Mouse (Mus musculus) MEL (cell line): ENCODE results near the gene B830017H08Rik. TPM values are rescaled to one million over a fixed set of nuclear protein-coding genes. Genes with fewer than 3 reads are reported as not detected.

ENCODE experiments used
- DNase-seq: peaks from one replicate; pipeline ENCODE4 v3.0.0; 2011; ENCODE audit warnings: low read depth, low spot score
- H3K27ac ChIP-seq: 2 replicates; pipeline ENCODE4 v1.5.1; 2012; ENCODE audit warnings: low read depth, mild to moderate bottlenecking, control low read depth, low read length, moderate library complexity; ENCODE audit not compliant: control insufficient read depth
- H3K27me3 ChIP-seq, 2 experiments: fragments of 150-350 bp in 1 of 2; sonication (generic) in 1 of 2; 2 replicates each; pipeline ENCODE4 v1.6.1; 2012; ENCODE audit warnings: low read length in 2 of 2, mild to moderate bottlenecking in 2 of 2, improper control_type of control experiment in 1 of 2, moderate library complexity in 1 of 2; ENCODE audit not compliant: insufficient read depth in 2 of 2, control insufficient read depth in 1 of 2
- H3K36me3 ChIP-seq, 2 experiments: 2 replicates each; pipeline ENCODE4 v1.6.1; 2012 to 2014; ENCODE audit warnings: low read length in 2 of 2, improper control_type of control experiment in 1 of 2, inconsistent platforms in 1 of 2, mild to moderate bottlenecking in 1 of 2; ENCODE audit not compliant: insufficient read depth in 2 of 2, control insufficient read depth in 1 of 2
- H3K4me1 ChIP-seq, 2 experiments: fragments of 150-350 bp in 1 of 2; sonication (generic) in 1 of 2; 2 replicates each; pipeline ENCODE4 v1.6.1; 2012; ENCODE audit warnings: low read length in 2 of 2, improper control_type of control experiment in 1 of 2, mild to moderate bottlenecking in 1 of 2; ENCODE audit not compliant: insufficient read depth in 2 of 2, control insufficient read depth in 1 of 2
- H3K4me3 ChIP-seq, 2 experiments: fragments of 150-350 bp in 1 of 2; sonication (generic) in 1 of 2; 2 replicates each; pipeline ENCODE4 v1.5.1; 2012; ENCODE audit warnings: low read depth in 2 of 2, low read length in 2 of 2, mild to moderate bottlenecking in 2 of 2, moderate library complexity in 2 of 2, control low read depth in 1 of 2, improper control_type of control experiment in 1 of 2; ENCODE audit not compliant: control insufficient read depth in 1 of 2, insufficient read depth in 1 of 2
- H3K79me2 ChIP-seq: 2 replicates; pipeline ENCODE4 v1.6.1; 2012; ENCODE audit warnings: mild to moderate bottlenecking, low read length, moderate library complexity; ENCODE audit not compliant: control insufficient read depth, poor library complexity, insufficient read depth
- H3K9ac ChIP-seq: 2 replicates; pipeline ENCODE4 v1.6.1; 2012; ENCODE audit warnings: low read depth, mild to moderate bottlenecking, control low read depth, low read length, moderate library complexity; ENCODE audit not compliant: control insufficient read depth, poor library complexity, severe bottlenecking
- H3K9me3 ChIP-seq: fragments of 150-350 bp; sonication (generic); replicated peaks from 2 replicates; pipeline ENCODE4 v1.6.1; 2012; ENCODE audit warnings: mild to moderate bottlenecking, low read length, improper control_type of control experiment, moderate library complexity; ENCODE audit not compliant: insufficient read depth
- CHD1 ChIP-seq: IDR thresholded peaks from 2 replicates; pipeline ENCODE4 v1.6.1; 2012; ENCODE audit warnings: low read depth, mild to moderate bottlenecking, inconsistent platforms, low read length, improper control_type of control experiment
- CHD2 ChIP-seq: IDR thresholded peaks from 2 replicates; pipeline ENCODE4 v1.6.1; 2011; ENCODE audit warnings: low read length, improper control_type of control experiment
- CTCF ChIP-seq, 3 experiments: IDR thresholded peaks in 2 of 3; conservative IDR thresholded peaks in 1 of 3; 2 replicates each; pipeline ENCODE4 v1.5.1; 2011 to 2012; ENCODE audit warnings: low read length in 3 of 3, low read depth in 2 of 3, mild to moderate bottlenecking in 2 of 3, improper control_type of control experiment in 1 of 3, inconsistent platforms in 1 of 3, mixed read lengths in 1 of 3, moderate library complexity in 1 of 3; ENCODE audit not compliant: control insufficient read depth in 1 of 3, insufficient read depth in 1 of 3, poor library complexity in 1 of 3, severe bottlenecking in 1 of 3
- ELF1 ChIP-seq: IDR thresholded peaks from 2 replicates; pipeline ENCODE4 v1.6.1; 2014; ENCODE audit warnings: low read depth, mild to moderate bottlenecking, inconsistent platforms, low read length, improper control_type of control experiment, moderate library complexity
- EP300 ChIP-seq, 2 experiments: IDR thresholded peaks; 2 replicates each; pipeline ENCODE4 v1.6.1; 2011; ENCODE audit warnings: improper control_type of control experiment in 2 of 2, low read length in 2 of 2, low read depth in 1 of 2, mild to moderate bottlenecking in 1 of 2
- ETS1 ChIP-seq: IDR thresholded peaks from 2 replicates; pipeline ENCODE4 v1.6.1; 2012; ENCODE audit warnings: low read depth, mild to moderate bottlenecking, inconsistent platforms, low read length, improper control_type of control experiment, moderate library complexity
- GABPA ChIP-seq: IDR thresholded peaks from 2 replicates; pipeline ENCODE4 v1.6.1; 2012; ENCODE audit warnings: low read depth, mild to moderate bottlenecking, inconsistent platforms, low read length, improper control_type of control experiment, moderate library complexity
- JUND ChIP-seq: IDR thresholded peaks from 2 replicates; pipeline ENCODE4 v1.6.1; 2011; ENCODE audit warnings: low read depth, mild to moderate bottlenecking, improper control_type of control experiment, low read length
- KAT2A ChIP-seq: conservative IDR thresholded peaks from 2 replicates; pipeline ENCODE4 v1.6.1; 2012; ENCODE audit warnings: low read depth, low read length, improper control_type of control experiment, inconsistent platforms
- MAFK ChIP-seq: IDR thresholded peaks from 2 replicates; pipeline ENCODE4 v1.6.1; 2011; ENCODE audit warnings: low read depth, mild to moderate bottlenecking, low read length, improper control_type of control experiment, borderline replicate concordance
- MAZ ChIP-seq: IDR thresholded peaks from 2 replicates; pipeline ENCODE4 v1.6.1; 2012; ENCODE audit warnings: low read depth, mild to moderate bottlenecking, inconsistent platforms, low read length, improper control_type of control experiment
- MEF2A ChIP-seq: IDR thresholded peaks from 2 replicates; pipeline ENCODE4 v1.6.1; 2014; ENCODE audit warnings: low read depth, mild to moderate bottlenecking, inconsistent platforms, low read length, improper control_type of control experiment; ENCODE audit not compliant: poor library complexity, insufficient replicate concordance, severe bottlenecking; ENCODE audit errors: extremely low read depth
- NELFE ChIP-seq: IDR thresholded peaks from 2 replicates; pipeline ENCODE4 v1.6.1; 2011; ENCODE audit warnings: low read depth, low read length, improper control_type of control experiment
- NRF1 ChIP-seq: IDR thresholded peaks from 2 replicates; pipeline ENCODE4 v1.6.1; 2014; ENCODE audit warnings: low read depth, mild to moderate bottlenecking, inconsistent platforms, low read length, improper control_type of control experiment, moderate library complexity; ENCODE audit not compliant: poor library complexity, insufficient read depth, severe bottlenecking
- POLR2A ChIP-seq, 2 experiments: IDR thresholded peaks; 2 replicates each; pipeline ENCODE4 v1.6.1; 2011 to 2012; ENCODE audit warnings: low read length in 2 of 2, mild to moderate bottlenecking in 2 of 2, control low read depth in 1 of 2, improper control_type of control experiment in 1 of 2, low read depth in 1 of 2, moderate library complexity in 1 of 2; ENCODE audit not compliant: control insufficient read depth in 1 of 2, insufficient read depth in 1 of 2, poor library complexity in 1 of 2
- POLR2AphosphoS5 ChIP-seq: IDR thresholded peaks from 2 replicates; pipeline ENCODE4 v1.6.1; 2012; ENCODE audit warnings: low read depth, borderline replicate concordance, mild to moderate bottlenecking, inconsistent platforms, low read length, moderate library complexity, mixed read lengths
- RAD21 ChIP-seq: IDR thresholded peaks from 2 replicates; pipeline ENCODE4 v1.6.1; 2011; ENCODE audit warnings: mild to moderate bottlenecking, low read depth, low read length, improper control_type of control experiment
- RCOR1 ChIP-seq: IDR thresholded peaks from 2 replicates; pipeline ENCODE4 v1.6.1; 2012; ENCODE audit warnings: low read depth, mild to moderate bottlenecking, inconsistent platforms, low read length, improper control_type of control experiment
- SIN3A ChIP-seq: IDR thresholded peaks from 2 replicates; pipeline ENCODE4 v1.6.1; 2012; ENCODE audit warnings: low read length, improper control_type of control experiment, inconsistent platforms
- SMC3 ChIP-seq: IDR thresholded peaks from 2 replicates; pipeline ENCODE4 v1.6.1; 2011; ENCODE audit warnings: low read depth, low read length, improper control_type of control experiment
- TAL1 ChIP-seq: IDR thresholded peaks from 2 replicates; pipeline ENCODE4 v1.6.1; 2012; ENCODE audit warnings: mild to moderate bottlenecking, inconsistent platforms, low read length, moderate library complexity, mixed read lengths
- TBP ChIP-seq: IDR thresholded peaks from 2 replicates; pipeline ENCODE4 v1.8.0; 2011; ENCODE audit warnings: low read depth, low read length, improper control_type of control experiment
- TCF12 ChIP-seq: IDR thresholded peaks from 2 replicates; pipeline ENCODE4 v1.6.1; 2014; ENCODE audit warnings: low read depth, mild to moderate bottlenecking, inconsistent platforms, low read length, improper control_type of control experiment, moderate library complexity
- UBTF ChIP-seq: IDR thresholded peaks from 2 replicates; pipeline ENCODE4 v1.6.1; 2012; ENCODE audit warnings: low read depth, mild to moderate bottlenecking, inconsistent platforms, low read length, improper control_type of control experiment, moderate library complexity, borderline replicate concordance; ENCODE audit not compliant: insufficient read depth
- USF1 ChIP-seq: IDR thresholded peaks from 2 replicates; pipeline ENCODE4 v1.6.1; 2014; ENCODE audit warnings: low read depth, mild to moderate bottlenecking, inconsistent platforms, low read length, improper control_type of control experiment, moderate library complexity
- USF2 ChIP-seq, 2 experiments: IDR thresholded peaks; 2 replicates each; pipeline ENCODE4 v1.6.1; 2011 to 2012; ENCODE audit warnings: improper control_type of control experiment in 2 of 2, low read length in 2 of 2, borderline replicate concordance in 1 of 2, inconsistent platforms in 1 of 2, low read depth in 1 of 2, mild to moderate bottlenecking in 1 of 2; ENCODE audit not compliant: insufficient read depth in 1 of 2
- ZC3H11A ChIP-seq: IDR thresholded peaks from 2 replicates; pipeline ENCODE4 v1.6.1; 2012; ENCODE audit warnings: low read depth, mild to moderate bottlenecking, inconsistent platforms, low read length, improper control_type of control experiment
- ZMIZ1 ChIP-seq: IDR thresholded peaks from 2 replicates; pipeline ENCODE4 v1.6.1; 2012; ENCODE audit warnings: low read depth, mild to moderate bottlenecking, inconsistent platforms, low read length, improper control_type of control experiment, moderate library complexity
- polyA plus RNA-seq, 2 experiments: library from polyadenylated mRNA; stranded (reverse) in 1 of 2; unstranded in 1 of 2; fragments of >175 nt in 1 of 2; fragments of >200 nt in 1 of 2; gene quantifications; 2 replicates each; pipeline versions ENCODE4 v1.2.1 to v1.2.4; 2012; ENCODE audit warnings: low replicate concordance in 2 of 2, low read depth in 1 of 2; ENCODE audit not compliant: insufficient read length in 2 of 2, insufficient read depth in 1 of 2, missing spikeins in 1 of 2
- total RNA-seq: library from RNA; depleted of rRNA; stranded (reverse); fragments of 300-350 nt; gene quantifications from 2 replicates; pipeline ENCODE4 v1.2.3, GENCODE M21; 2012

Gene B830017H08Rik
- total and polyA plus RNA-seq, 3 experiments = 0.06 TPM; not detected in 2

GRCm38 (mm10) chr16:17876096-17876495, 43.2 kb downstream of the B830017H08Rik start:
- TF ChIP-seq CHD1 (no peak), NRF1 (no peak), POLR2A (IDR thresholded peaks at IDR 0.05; ENCODE audit: control insufficient read depth in 1 of 2, insufficient read depth in 1 of 2, low read depth in 1 of 2, low read length in 2 of 2, poor library complexity in 1 of 2) (no peak), SIN3A (no peak), RAD21 (no peak), ELF1 (no peak), ZC3H11A (no peak), CHD2 (no peak), MAZ (no peak), NELFE (no peak), ZMIZ1 (no peak), MAFK (no peak), KAT2A (no peak), EP300 (IDR thresholded peaks at IDR 0.05; ENCODE audit: low read depth in 1 of 2, low read length in 2 of 2) (no peak), TBP (no peak), POLR2AphosphoS5 (no peak), MEF2A (no peak), RCOR1 (no peak)
- Histone ChIP-seq H3K9me3 (no peaks in the 10 kb centered on the region), H3K27ac (no peak overlapping the region), H3K27me3 (no peaks in the 10 kb centered on the region), H3K4me3 (no peak overlapping the region), H3K9ac (no peak overlapping the region), H3K36me3 (peaks cover 0 to 16% of the 10 kb centered on the region in 2 experiments; a peak in 3 of 4 replicates), H3K4me1 (peaks cover 0 to 11% of the 10 kb centered on the region in 2 experiments; a peak in 2 of 4 replicates), H3K79me2 (peaks cover 9% of the 10 kb centered on the region)
- DNase-seq = no peak

- Histone ChIP-seq H3K36me3 (no peaks in the 10 kb centered on the region; a peak in 2 of 4 replicates), H3K4me3 (no peak overlapping the region), H3K9me3 (no peaks in the 10 kb centered on the region), H3K9ac (no peak overlapping the region), H3K27ac (no peak overlapping the region), H3K27me3 (no peaks in the 10 kb centered on the region), H3K79me2 (peaks cover 27% of the 10 kb centered on the region), H3K4me1 (no peaks in the 10 kb centered on the region)
- no peak for DNase-seq
- no peak for TF ChIP-seq CHD2
- TF ChIP-seq NELFE = no peak
- TF ChIP-seq POLR2A (IDR thresholded peaks at IDR 0.05; ENCODE audit: control insufficient read depth in 1 of 2, insufficient read depth in 1 of 2, low read depth in 1 of 2, low read length in 2 of 2, poor library complexity in 1 of 2) = no peak
- TF ChIP-seq USF1 = no peak
- TF ChIP-seq TCF12 = no peak
- no peak for TF ChIP-seq ETS1
- TF ChIP-seq UBTF = no peak
- TF ChIP-seq USF2 (IDR thresholded peaks at IDR 0.05; ENCODE audit: borderline replicate concordance in 1 of 2, insufficient read depth in 1 of 2, low read depth in 1 of 2, low read length in 2 of 2) = no peak
- no peak for TF ChIP-seq CTCF (IDR thresholded peaks at IDR 0.05 in 2 of 3, conservative IDR thresholded peaks at IDR 0.05 in 1 of 3; ENCODE audit: control insufficient read depth in 1 of 3, insufficient read depth in 1 of 3, low read depth in 2 of 3, low read length in 3 of 3, poor library complexity in 1 of 3, severe bottlenecking in 1 of 3)
- no peak for TF ChIP-seq CHD1
- TF ChIP-seq GABPA = no peak
- no peak for TF ChIP-seq MAFK
- TF ChIP-seq SMC3 = no peak
- no peak for TF ChIP-seq JUND
- no peak for TF ChIP-seq EP300 (IDR thresholded peaks at IDR 0.05; ENCODE audit: low read depth in 1 of 2, low read length in 2 of 2)
- no peak for TF ChIP-seq ZMIZ1
- no peak for TF ChIP-seq SIN3A
- no peak for TF ChIP-seq TAL1
- no peak for TF ChIP-seq RAD21
- TF ChIP-seq KAT2A = no peak
Measured at GRCm38 (mm10) chr16:17879571-17879970, 46.6 kb downstream of the B830017H08Rik start.
